Mouse (Mus musculus): ENCODE measurements around the gene Bmp7. TPM values are rescaled to one million over a fixed set of nuclear protein-coding genes. Genes with fewer than 3 reads are reported as not detected.
A peak's percentile ranks its signal among the peaks of the same experiment; 100 is the strongest.

Gene Bmp7
- polyA plus RNA-seq, 1 experiment from 2014 or later: 17.3 TPM

DNA sequence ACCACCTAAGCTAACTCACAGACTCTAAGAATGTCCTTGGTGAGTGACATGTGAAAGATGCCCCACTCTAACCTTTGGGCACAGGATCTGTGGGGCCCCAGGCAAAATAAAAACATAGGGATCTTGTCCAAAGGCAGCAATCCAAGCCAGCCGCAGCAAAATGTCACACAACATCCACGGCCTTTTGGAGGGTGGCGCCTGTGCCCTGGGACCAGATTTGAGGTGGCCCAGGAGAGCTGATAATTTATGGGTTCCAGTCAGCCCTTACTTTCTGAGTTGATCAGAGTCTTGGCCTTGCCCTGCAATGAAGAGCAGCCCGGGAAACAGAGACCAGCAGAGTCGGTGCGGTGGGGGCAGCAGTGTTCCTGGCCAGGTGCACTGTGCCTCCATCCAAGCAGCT lies 75.0 kb downstream of the Bmp7 start:
- Histone ChIP-seq H3K27ac (ENCODE audit: low read depth, low read length) (no peak overlapping the region), H3K27me3 (ENCODE audit: control insufficient read depth, insufficient read depth, low read length) (no peaks in the 10 kb centered on the region), H3K4me2 (no peak overlapping the region), H3K4me1 (ENCODE audit: control insufficient read depth, insufficient read depth, low read length) (peaks cover 5% of the 10 kb centered on the region), H3K36me3 (ENCODE audit: control insufficient read depth, insufficient read depth, low read length) (no peaks in the 10 kb centered on the region), H3K9me3 (ENCODE audit: control insufficient read depth, low read length) (no peaks in the 10 kb centered on the region; the same call in 1 of the 2 replicates), H3K9ac (ENCODE audit: low read length) (no peak overlapping the region), H3K4me3 (ENCODE audit: low read depth, low read length) (no peak overlapping the region)
- DNase-seq (ENCODE audit: low spot score, missing footprints) (no peak), ATAC-seq (ENCODE audit: low FRiP score) (no peak)
- 93% methylated on average over 6 of the region's 6 CpGs for WGBS

- H3K4me2 ChIP-seq: no peak overlapping the region
- H3K9ac ChIP-seq (ENCODE audit: low read length): no peak overlapping the region
- peaks cover 5% of the 10 kb centered on the region for H3K4me1 ChIP-seq (ENCODE audit: control insufficient read depth, insufficient read depth, low read length)
- no peaks in the 10 kb centered on the region for H3K27me3 ChIP-seq (ENCODE audit: control insufficient read depth, insufficient read depth, low read length)
- no peak overlapping the region for H3K27ac ChIP-seq (ENCODE audit: low read depth, low read length)
- WGBS: 96% methylated on average over 6 of the region's 7 CpGs
- DNase-seq (ENCODE audit: low spot score, missing footprints): no peak
- no peaks in the 10 kb centered on the region; the same call in 1 of the 2 replicates for H3K9me3 ChIP-seq (ENCODE audit: control insufficient read depth, low read length)
- no peak for ATAC-seq (ENCODE audit: low FRiP score)
- H3K36me3 ChIP-seq (ENCODE audit: control insufficient read depth, insufficient read depth, low read length): no peaks in the 10 kb centered on the region
- H3K4me3 ChIP-seq (ENCODE audit: low read depth, low read length): no peak overlapping the region
Observed at GRCm38 (mm10) chr2:172864566-172864965, 75.6 kb downstream of the Bmp7 start.

DNA sequence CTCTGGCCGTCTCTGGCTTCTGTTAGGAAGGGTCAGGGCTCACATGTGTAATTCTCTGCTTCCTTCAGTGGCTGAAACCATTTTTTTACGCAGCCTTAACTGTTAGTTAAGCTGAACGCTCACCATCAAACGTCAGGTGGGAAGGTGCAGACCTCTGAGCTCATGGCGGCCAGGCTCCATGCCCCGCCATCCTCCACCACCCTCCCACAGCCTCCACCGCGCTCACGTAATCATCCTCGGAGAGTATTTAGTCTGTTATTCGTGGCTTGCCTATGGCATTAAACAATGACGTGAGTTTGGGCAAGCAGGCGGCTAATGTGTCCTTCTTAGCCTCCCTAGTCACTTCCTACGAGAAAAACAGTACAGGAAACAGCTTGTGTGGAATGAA lies 76.7 kb downstream of the Bmp7 start:
- no peak overlapping the region for H3K4me3 ChIP-seq (ENCODE audit: low read depth, low read length)
- H3K9ac ChIP-seq (ENCODE audit: low read length): no peak overlapping the region
- H3K27ac ChIP-seq (ENCODE audit: low read depth, low read length): no peak overlapping the region
- H3K4me2 ChIP-seq: peak overlapping the region; percentile 23
- no peaks in the 10 kb centered on the region; the same call in 1 of the 2 replicates for H3K9me3 ChIP-seq (ENCODE audit: control insufficient read depth, low read length)
- 69% methylated on average over 14 of the region's 14 CpGs for WGBS
- H3K27me3 ChIP-seq (ENCODE audit: control insufficient read depth, insufficient read depth, low read length): no peaks in the 10 kb centered on the region
- DNase-seq (ENCODE audit: low spot score, missing footprints): no peak
- no peaks in the 10 kb centered on the region for H3K36me3 ChIP-seq (ENCODE audit: control insufficient read depth, insufficient read depth, low read length)
- peaks cover 5% of the 10 kb centered on the region for H3K4me1 ChIP-seq (ENCODE audit: control insufficient read depth, insufficient read depth, low read length)
- ATAC-seq (ENCODE audit: low FRiP score): no peak

GRCm38 (mm10) chr2:172862850-172863468 lies 77.2 kb downstream of the Bmp7 start:
- ATAC-seq (ENCODE audit: low FRiP score) (no peak), DNase-seq (ENCODE audit: low spot score, missing footprints) (no peak)
- no peaks in the 10 kb centered on the region for H3K9me3 ChIP-seq (ENCODE audit: control insufficient read depth, low read length)
- no peaks in the 10 kb centered on the region for H3K36me3 ChIP-seq (ENCODE audit: control insufficient read depth, insufficient read depth, low read length)
- H3K9ac ChIP-seq (ENCODE audit: low read length): 0 out of 2 replicates have a peak overlapping the region, but pooled peaks have one; percentile 5
- peaks cover 5% of the 10 kb centered on the region for H3K4me1 ChIP-seq (ENCODE audit: control insufficient read depth, insufficient read depth, low read length)
- H3K27ac ChIP-seq (ENCODE audit: low read depth, low read length): no peak overlapping the region
- no peaks in the 10 kb centered on the region for H3K27me3 ChIP-seq (ENCODE audit: control insufficient read depth, insufficient read depth, low read length)
- 41% methylated on average over 29 of the region's 29 CpGs for WGBS
- peak overlapping the region; percentile 23 for H3K4me2 ChIP-seq
- no peak overlapping the region for H3K4me3 ChIP-seq (ENCODE audit: low read depth, low read length)

- DNase-seq (ENCODE audit: low spot score, missing footprints) (no peak), ATAC-seq (ENCODE audit: low FRiP score) (no peak)
- Histone ChIP-seq H3K4me3 (ENCODE audit: low read depth, low read length) (no peak overlapping the region), H3K27ac (ENCODE audit: low read depth, low read length) (no peak overlapping the region), H3K4me1 (ENCODE audit: control insufficient read depth, insufficient read depth, low read length) (peaks cover 5% of the 10 kb centered on the region), H3K4me2 (no peak overlapping the region), H3K9ac (ENCODE audit: low read length) (no peak overlapping the region), H3K27me3 (ENCODE audit: control insufficient read depth, insufficient read depth, low read length) (no peaks in the 10 kb centered on the region), H3K9me3 (ENCODE audit: control insufficient read depth, low read length) (no peaks in the 10 kb centered on the region), H3K36me3 (ENCODE audit: control insufficient read depth, insufficient read depth, low read length) (no peaks in the 10 kb centered on the region)
- 83% methylated on average over 19 of the region's 19 CpGs for WGBS
Observed at GRCm38 (mm10) chr2:172862424-172862823, 77.7 kb downstream of the Bmp7 start.

- no peaks in the 10 kb centered on the region for H3K36me3 ChIP-seq (ENCODE audit: control insufficient read depth, insufficient read depth, low read length)
- ATAC-seq (ENCODE audit: low FRiP score): no peak
- WGBS: 88% methylated on average over 14 of the region's 14 CpGs
Observed at GRCm38 (mm10) chr2:172861590-172861989, 78.5 kb downstream of the Bmp7 start.

DNA sequence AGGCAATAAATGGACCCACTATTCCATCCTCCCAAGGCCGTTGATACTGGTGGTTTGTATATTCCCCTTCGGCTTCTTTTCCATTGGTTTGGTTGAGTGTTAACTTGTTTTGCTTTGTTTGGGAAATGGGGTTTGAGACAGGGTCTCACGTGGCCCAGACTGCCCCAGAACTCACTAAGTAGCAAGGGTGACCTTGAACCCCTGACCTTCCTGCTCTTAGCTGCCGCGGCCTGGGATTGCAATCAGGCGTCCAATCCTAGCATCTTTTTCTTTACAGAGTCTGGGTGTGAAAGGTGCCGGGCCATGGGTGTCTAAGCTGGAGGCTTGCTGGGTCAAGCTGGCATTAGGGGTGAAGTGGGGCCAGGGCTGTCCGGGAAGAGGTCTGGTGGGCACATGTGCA lies 79.5 kb downstream of the Bmp7 start:
- 87% methylated on average over 8 of the region's 8 CpGs for WGBS
- Histone ChIP-seq H3K27ac (ENCODE audit: low read depth, low read length) (no peak overlapping the region), H3K4me3 (ENCODE audit: low read depth, low read length) (no peak overlapping the region), H3K27me3 (ENCODE audit: control insufficient read depth, insufficient read depth, low read length) (no peaks in the 10 kb centered on the region), H3K4me2 (no peak overlapping the region), H3K9ac (ENCODE audit: low read length) (no peak overlapping the region), H3K9me3 (ENCODE audit: control insufficient read depth, low read length) (no peaks in the 10 kb centered on the region), H3K36me3 (ENCODE audit: control insufficient read depth, insufficient read depth, low read length) (no peaks in the 10 kb centered on the region), H3K4me1 (ENCODE audit: control insufficient read depth, insufficient read depth, low read length) (peaks cover 5% of the 10 kb centered on the region)
- DNase-seq (ENCODE audit: low spot score, missing footprints) (no peak), ATAC-seq (ENCODE audit: low FRiP score) (no peak)

More at GRCm38 (mm10) chr2:172861590-172861989, 78.5 kb downstream of the Bmp7 start:
- Histone ChIP-seq H3K4me2 (no peak overlapping the region), H3K9ac (ENCODE audit: low read length) (no peak overlapping the region), H3K9me3 (ENCODE audit: control insufficient read depth, low read length) (no peaks in the 10 kb centered on the region), H3K4me1 (ENCODE audit: control insufficient read depth, insufficient read depth, low read length) (peaks cover 5% of the 10 kb centered on the region), H3K27ac (ENCODE audit: low read depth, low read length) (no peak overlapping the region), H3K27me3 (ENCODE audit: control insufficient read depth, insufficient read depth, low read length) (no peaks in the 10 kb centered on the region), H3K4me3 (ENCODE audit: low read depth, low read length) (no peak overlapping the region)
- no peak for DNase-seq (ENCODE audit: low spot score, missing footprints)

GRCm38 (mm10) chr2:172860104-172860503 lies 80.0 kb downstream of the Bmp7 start:
- WGBS: 85% methylated on average over 7 of the region's 7 CpGs
- Histone ChIP-seq H3K36me3 (ENCODE audit: control insufficient read depth, insufficient read depth, low read length) (no peaks in the 10 kb centered on the region), H3K9me3 (ENCODE audit: control insufficient read depth, low read length) (no peaks in the 10 kb centered on the region), H3K9ac (ENCODE audit: low read length) (no peak overlapping the region), H3K4me2 (no peak overlapping the region), H3K27ac (ENCODE audit: low read depth, low read length) (no peak overlapping the region), H3K4me1 (ENCODE audit: control insufficient read depth, insufficient read depth, low read length) (peaks cover 5% of the 10 kb centered on the region), H3K4me3 (ENCODE audit: low read depth, low read length) (no peak overlapping the region), H3K27me3 (ENCODE audit: control insufficient read depth, insufficient read depth, low read length) (no peaks in the 10 kb centered on the region)
- no peak for ATAC-seq (ENCODE audit: low FRiP score)
- no peak for DNase-seq (ENCODE audit: low spot score, missing footprints)

DNA sequence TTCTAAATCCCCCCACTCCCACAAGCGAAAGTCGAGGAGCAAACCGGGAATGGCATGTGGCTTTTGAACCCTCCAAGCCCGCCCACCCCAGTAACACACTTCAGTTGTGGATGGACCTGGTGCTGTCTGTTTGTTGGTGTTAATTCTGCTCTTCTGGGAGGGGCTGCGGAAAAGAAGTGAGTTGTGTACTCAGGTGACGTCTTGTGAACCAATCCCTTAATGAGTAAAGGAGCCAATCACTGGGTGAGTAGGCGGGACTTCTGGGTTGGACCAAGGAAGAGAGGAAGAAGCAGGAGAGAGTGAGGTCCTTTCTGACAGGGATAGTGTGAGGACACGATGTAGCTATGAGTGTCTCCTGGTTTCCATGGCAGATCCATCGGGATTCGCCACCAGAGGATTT lies 83.1 kb downstream of the Bmp7 start:
- Histone ChIP-seq H3K4me1 (ENCODE audit: control insufficient read depth, insufficient read depth, low read length) (no peaks in the 10 kb centered on the region), H3K4me2 (no peak overlapping the region), H3K27ac (ENCODE audit: low read depth, low read length) (no peak overlapping the region), H3K27me3 (ENCODE audit: control insufficient read depth, insufficient read depth, low read length) (no peaks in the 10 kb centered on the region), H3K9me3 (ENCODE audit: control insufficient read depth, low read length) (no peaks in the 10 kb centered on the region), H3K4me3 (ENCODE audit: low read depth, low read length) (no peak overlapping the region), H3K36me3 (ENCODE audit: control insufficient read depth, insufficient read depth, low read length) (no peaks in the 10 kb centered on the region), H3K9ac (ENCODE audit: low read length) (no peak overlapping the region)
- DNase-seq (ENCODE audit: low spot score, missing footprints) (no peak), ATAC-seq (ENCODE audit: low FRiP score) (no peak)
- WGBS: 66% methylated on average over 10 of the region's 10 CpGs
